Mouse (Mus musculus) thymus, adult 2 months (tissue): Measurements from ENCODE around the gene Serpina10.
"Not testable (repeated sequence)": the region's sequence is repeated elsewhere in the genome, so short reads cannot be mapped to it uniquely, and the experiment has no call there.

Source experiments
- CTCF ChIP-seq: fragments of 200-500 bp; IDR thresholded peaks from 2 replicates; pipeline ENCODE4 v1.5.1; 2012; ENCODE audit warnings: mild to moderate bottlenecking, control low read depth, low read length, moderate library complexity, borderline replicate concordance; ENCODE audit not compliant: control insufficient read depth, poor library complexity, insufficient read depth; ENCODE audit errors: extremely low read depth
- POLR2A ChIP-seq: fragments of 200-500 bp; IDR thresholded peaks from 2 replicates; pipeline ENCODE4 v1.6.1; 2012; ENCODE audit warnings: mild to moderate bottlenecking, low read length, control low read depth, moderate library complexity; ENCODE audit not compliant: control insufficient read depth, poor library complexity, insufficient read depth; ENCODE audit errors: extremely low read depth

GRCm38 (mm10) chr12:103662053-103662452, 30.8 kb upstream of the Serpina10 start:
- TF ChIP-seq POLR2A, CTCF: not testable (repeated sequence)
